Mouse (Mus musculus): ENCODE results near the gene Itpripl2. TPM values are rescaled to one million over a fixed set of nuclear protein-coding genes. Genes with fewer than 3 reads are reported as not detected.

Gene Itpripl2
- polyA plus RNA-seq, 1 experiment from 2014 or later, result 0.89 TPM

- no peaks in the 10 kb centered on the region for H3K36me3 ChIP-seq (ENCODE audit: control insufficient read depth, insufficient read depth)
- WGBS, result 41% methylated on average over 2 of the region's 2 CpGs
- no peak overlapping the region for H3K4me3 ChIP-seq (replicated peaks; ENCODE audit: low read length)
- H3K9me3 ChIP-seq (ENCODE audit: control insufficient read depth, low read length), result no peaks in the 10 kb centered on the region
- H3K27ac ChIP-seq (ENCODE audit: low read length), result no peak overlapping the region
- H3K9ac ChIP-seq (replicated peaks; ENCODE audit: low read depth, low read length), result no peak overlapping the region
- no peak for ATAC-seq
- no peaks in the 10 kb centered on the region for H3K27me3 ChIP-seq (replicated peaks; ENCODE audit: control insufficient read depth, insufficient read depth, low read length)
- H3K4me2 ChIP-seq (ENCODE audit: low read length), result no peak overlapping the region
- peaks cover 8% of the 10 kb centered on the region for H3K4me1 ChIP-seq (replicated peaks; ENCODE audit: control insufficient read depth, insufficient read depth, low read length)
Observed at GRCm38 (mm10) chr7:118452940-118453339, 38.8 kb downstream of the Itpripl2 start.

- under 1% methylated on average over 58 of the region's 58 CpGs for WGBS
Observed at GRCm38 (mm10) chr7:118448134-118448967, 43.4 kb downstream of the Itpripl2 start, which contains the start of gene Syt17. Syt17 (minus strand) TSS chr7:118448222.

GRCm38 (mm10) chr7:118447291-118448133 lies 44.3 kb downstream of the Itpripl2 start:
- Histone ChIP-seq H3K27ac (ENCODE audit: low read length) (no peak overlapping the region), H3K9me3 (ENCODE audit: control insufficient read depth, low read length) (no peaks in the 10 kb centered on the region), H3K4me3 (replicated peaks; ENCODE audit: low read length) (peak overlapping the region; percentile 64), H3K4me1 (replicated peaks; ENCODE audit: control insufficient read depth, insufficient read depth, low read length) (peaks cover 18% of the 10 kb centered on the region), H3K36me3 (ENCODE audit: control insufficient read depth, insufficient read depth) (no peaks in the 10 kb centered on the region), H3K9ac (replicated peaks; ENCODE audit: low read depth, low read length) (peak overlapping the region; percentile 70), H3K4me2 (ENCODE audit: low read length) (peak overlapping the region; percentile 95), H3K27me3 (replicated peaks; ENCODE audit: control insufficient read depth, insufficient read depth, low read length) (peaks cover 4% of the 10 kb centered on the region; the same call in 1 of the 2 replicates)
- under 1% methylated on average over 64 of the region's 65 CpGs for WGBS
- ATAC-seq, result peak; percentile 70

More at GRCm38 (mm10) chr7:118448134-118448967, 43.4 kb downstream of the Itpripl2 start, which contains the start of gene Syt17:
- H3K4me3 ChIP-seq (replicated peaks; ENCODE audit: low read length), result peak within 1 kb of the TSS; percentile 64
- ATAC-seq, result peak; percentile 56
- H3K27me3 ChIP-seq (replicated peaks; ENCODE audit: control insufficient read depth, insufficient read depth, low read length), result peaks cover 4% of the 10 kb centered on the region; the same call in 1 of the 2 replicates
- peaks cover 18% of the 10 kb centered on the region for H3K4me1 ChIP-seq (replicated peaks; ENCODE audit: control insufficient read depth, insufficient read depth, low read length)
- H3K9me3 ChIP-seq (ENCODE audit: control insufficient read depth, low read length), result no peaks in the 10 kb centered on the region
- H3K36me3 ChIP-seq (ENCODE audit: control insufficient read depth, insufficient read depth), result no peaks in the 10 kb centered on the region
- H3K9ac ChIP-seq (replicated peaks; ENCODE audit: low read depth, low read length), result peak within 1 kb of the TSS; percentile 70
- no peak within 1 kb of the TSS for H3K27ac ChIP-seq (ENCODE audit: low read length)
- peak within 1 kb of the TSS; percentile 95 for H3K4me2 ChIP-seq (ENCODE audit: low read length)

- H3K36me3 ChIP-seq (ENCODE audit: control insufficient read depth, insufficient read depth), result no peaks in the 10 kb centered on the region
- ATAC-seq, result no peak
Observed at GRCm38 (mm10) chr7:118443895-118444485, 47.8 kb downstream of the Itpripl2 start.

GRCm38 (mm10) chr7:118443371-118443770 lies 48.4 kb downstream of the Itpripl2 start:
- Histone ChIP-seq H3K36me3 (ENCODE audit: control insufficient read depth, insufficient read depth) (no peaks in the 10 kb centered on the region), H3K4me1 (replicated peaks; ENCODE audit: control insufficient read depth, insufficient read depth, low read length) (peaks cover 15% of the 10 kb centered on the region), H3K4me2 (ENCODE audit: low read length) (peak overlapping the region; percentile 21; the same call in 1 of the 2 replicates), H3K4me3 (replicated peaks; ENCODE audit: low read length) (no peak overlapping the region), H3K27ac (ENCODE audit: low read length) (no peak overlapping the region), H3K27me3 (replicated peaks; ENCODE audit: control insufficient read depth, insufficient read depth, low read length) (peaks cover 4% of the 10 kb centered on the region; the same call in 1 of the 2 replicates), H3K9me3 (ENCODE audit: control insufficient read depth, low read length) (no peaks in the 10 kb centered on the region), H3K9ac (replicated peaks; ENCODE audit: low read depth, low read length) (no peak overlapping the region)
- no peak for ATAC-seq
- 4% methylated on average over 9 of the region's 9 CpGs for WGBS

More at GRCm38 (mm10) chr7:118443895-118444485, 47.8 kb downstream of the Itpripl2 start:
- H3K4me3 ChIP-seq (replicated peaks; ENCODE audit: low read length), result no peak overlapping the region
- H3K4me2 ChIP-seq (ENCODE audit: low read length), result no peak overlapping the region
- WGBS, result 61% methylated on average over 7 of the region's 7 CpGs
- H3K9me3 ChIP-seq (ENCODE audit: control insufficient read depth, low read length), result no peaks in the 10 kb centered on the region
- H3K27ac ChIP-seq (ENCODE audit: low read length), result no peak overlapping the region
- H3K4me1 ChIP-seq (replicated peaks; ENCODE audit: control insufficient read depth, insufficient read depth, low read length), result peaks cover 18% of the 10 kb centered on the region
- H3K9ac ChIP-seq (replicated peaks; ENCODE audit: low read depth, low read length), result no peak overlapping the region
- H3K27me3 ChIP-seq (replicated peaks; ENCODE audit: control insufficient read depth, insufficient read depth, low read length), result peaks cover 4% of the 10 kb centered on the region; the same call in 1 of the 2 replicates

- Histone ChIP-seq H3K4me1 (replicated peaks; ENCODE audit: control insufficient read depth, insufficient read depth, low read length) (0 out of 2 replicates have a peak, but pooled peaks cover 2% of the 10 kb centered on the region), H3K36me3 (ENCODE audit: control insufficient read depth, insufficient read depth) (no peaks in the 10 kb centered on the region)
- WGBS, result 81% methylated on average over 6 of the region's 6 CpGs
Observed at GRCm38 (mm10) chr7:118441535-118441934, 50.2 kb downstream of the Itpripl2 start.

GRCm38 (mm10) chr7:118437101-118437802 lies 54.5 kb downstream of the Itpripl2 start:
- no peak overlapping the region for H3K9ac ChIP-seq (replicated peaks; ENCODE audit: low read depth, low read length)
- H3K27ac ChIP-seq (ENCODE audit: low read length), result no peak overlapping the region
- H3K27me3 ChIP-seq (replicated peaks; ENCODE audit: control insufficient read depth, insufficient read depth, low read length), result no peaks in the 10 kb centered on the region
- H3K4me1 ChIP-seq (replicated peaks; ENCODE audit: control insufficient read depth, insufficient read depth, low read length), result no peaks in the 10 kb centered on the region
- H3K4me2 ChIP-seq (ENCODE audit: low read length), result no peak overlapping the region
- H3K36me3 ChIP-seq (ENCODE audit: control insufficient read depth, insufficient read depth), result no peaks in the 10 kb centered on the region
- WGBS, result 54% methylated on average over 7 of the region's 7 CpGs
- no peak for ATAC-seq
- H3K9me3 ChIP-seq (ENCODE audit: control insufficient read depth, low read length), result no peaks in the 10 kb centered on the region
- H3K4me3 ChIP-seq (replicated peaks; ENCODE audit: low read length), result no peak overlapping the region

More at GRCm38 (mm10) chr7:118441535-118441934, 50.2 kb downstream of the Itpripl2 start:
- Histone ChIP-seq H3K4me2 (ENCODE audit: low read length) (no peak overlapping the region), H3K9me3 (ENCODE audit: control insufficient read depth, low read length) (no peaks in the 10 kb centered on the region), H3K9ac (replicated peaks; ENCODE audit: low read depth, low read length) (no peak overlapping the region), H3K27me3 (replicated peaks; ENCODE audit: control insufficient read depth, insufficient read depth, low read length) (peaks cover under 1% of the 10 kb centered on the region; the same call in 1 of the 2 replicates), H3K27ac (ENCODE audit: low read length) (no peak overlapping the region), H3K4me3 (replicated peaks; ENCODE audit: low read length) (no peak overlapping the region)
- ATAC-seq, result no peak
